Mouse (Mus musculus): ENCODE measurements around the gene Fbxl15. TPM values are rescaled to one million over a fixed set of nuclear protein-coding genes. Genes with fewer than 3 reads are reported as not detected.

Gene Fbxl15
- total RNA-seq, 2 experiments from 2014 or later: 6.5 to 6.9 TPM

- no peak for DNase-seq
These were observed 20.1 kb downstream of the Fbxl15 start for GRCm38 (mm10) chr19:46347936-46348668.

DNA sequence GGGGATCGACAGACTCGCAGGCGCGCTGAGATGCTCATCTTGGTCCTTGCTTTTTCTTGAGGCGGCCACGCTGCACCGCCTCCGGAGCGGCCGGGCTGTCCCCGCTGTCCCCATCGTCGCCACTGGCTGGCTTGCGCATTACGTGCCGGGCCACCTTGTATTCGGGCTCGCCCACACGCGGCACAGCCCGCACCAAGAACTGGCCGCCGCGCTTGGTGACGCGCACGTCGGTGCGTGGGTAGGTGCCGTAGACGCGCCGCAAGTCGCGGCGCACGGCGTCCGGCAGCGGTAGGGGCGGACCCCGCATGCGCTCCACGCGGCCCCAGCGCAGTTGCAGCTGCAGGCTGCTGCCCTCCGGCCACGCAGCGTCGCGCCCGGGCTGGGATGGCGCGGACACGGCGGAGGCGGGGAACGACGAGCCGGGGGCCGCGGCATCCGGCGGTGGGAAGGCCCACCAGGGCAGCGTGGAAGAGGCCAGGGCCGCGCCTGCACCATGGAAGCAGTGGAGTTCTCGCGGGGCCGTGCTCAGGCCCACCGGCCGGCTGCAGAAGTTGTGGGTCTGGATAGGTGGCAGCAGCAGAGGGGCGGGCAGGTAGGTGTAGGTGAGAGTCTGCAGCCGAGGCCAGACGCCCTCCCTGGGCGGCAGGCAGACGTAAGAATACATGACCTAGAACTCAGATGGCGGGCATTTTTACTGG is 20.9 kb downstream of the Fbxl15 start:
- DNase-seq: peak; percentile 71 to 80

- no peak for DNase-seq
These were observed 21.6 kb downstream of the Fbxl15 start for GRCm38 (mm10) chr19:46349550-46349949.

GRCm38 (mm10) chr19:46350168-46350932 is 22.4 kb downstream of the Fbxl15 start, which contains the start of gene 2310034G01Rik:
2310034G01Rik (minus strand) TSS chr19:46350302.
- DNase-seq: no peak

GRCm38 (mm10) chr19:46356701-46357138 is 28.7 kb downstream of the Fbxl15 start:
- DNase-seq: peak; percentile 85 to 91

DNA sequence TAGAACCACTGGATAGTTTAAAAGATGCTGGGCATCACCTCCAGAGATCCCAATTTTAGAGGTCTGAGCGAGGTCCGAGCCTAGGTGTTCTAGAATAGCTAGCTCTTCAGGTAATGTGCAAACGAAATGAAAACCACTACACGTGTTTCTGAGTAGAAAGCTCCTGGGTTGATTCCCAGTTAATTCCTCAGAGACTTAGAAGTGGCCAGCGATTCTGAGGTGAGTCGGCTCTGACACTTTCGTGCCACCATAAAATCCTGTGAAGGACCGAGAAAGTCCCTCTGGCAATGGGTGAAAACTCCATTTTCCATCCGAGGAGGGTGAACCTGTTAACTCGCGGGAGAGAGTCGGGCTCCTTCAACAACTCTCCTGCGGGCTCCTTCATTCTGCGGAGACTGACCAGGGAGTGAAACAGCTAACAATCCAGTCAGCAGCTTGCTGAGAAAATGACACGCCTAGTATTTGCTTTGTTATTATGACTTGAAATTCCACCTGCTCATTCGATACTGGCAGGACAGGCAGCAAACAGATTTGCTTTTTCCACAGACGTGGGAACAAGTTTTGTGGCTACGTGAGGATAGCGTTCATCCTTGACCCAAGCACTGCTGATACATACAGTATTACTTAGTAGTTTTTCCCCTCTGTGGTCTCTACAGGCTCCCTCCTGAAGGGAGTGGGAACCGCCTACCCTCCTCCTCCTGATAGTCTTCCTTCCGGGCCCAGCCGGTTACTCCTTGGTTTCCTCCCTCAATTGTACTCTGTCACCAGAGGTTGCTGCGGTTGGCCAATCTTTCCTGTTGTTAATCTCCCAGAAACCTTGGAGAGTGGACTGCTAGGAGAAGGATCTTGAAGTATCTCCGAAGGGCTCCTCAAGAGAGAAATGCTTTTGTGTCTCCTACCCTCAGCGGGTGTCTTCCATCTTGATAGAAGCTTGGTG is 29.6 kb downstream of the Fbxl15 start:
- DNase-seq: peak; percentile 39 to 51

- DNase-seq: no peak
These were observed 30.4 kb downstream of the Fbxl15 start for GRCm38 (mm10) chr19:46358381-46358780.

DNA sequence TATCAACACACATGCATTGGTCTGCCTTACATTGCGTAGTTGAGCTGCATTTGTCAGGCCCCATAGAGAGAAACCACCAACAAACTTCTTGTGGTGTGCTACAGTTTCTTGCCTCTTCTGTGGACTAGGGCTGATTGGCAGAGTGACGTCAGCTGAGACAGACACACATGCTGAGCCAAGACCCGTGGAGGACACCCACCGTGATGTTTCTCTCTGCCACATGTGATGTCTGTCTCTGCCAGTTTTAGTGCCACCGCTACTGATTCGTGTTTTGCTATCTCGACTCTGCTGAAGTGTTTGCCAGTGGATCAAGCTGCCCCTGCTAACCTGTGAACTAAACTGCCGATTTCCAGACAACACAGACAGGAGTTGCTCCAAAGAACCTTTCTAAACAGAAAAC is 34.1 kb downstream of the Fbxl15 start:
- no peak for DNase-seq

GRCm38 (mm10) chr19:46363294-46364009 is 35.5 kb downstream of the Fbxl15 start:
- no peak for DNase-seq

DNA sequence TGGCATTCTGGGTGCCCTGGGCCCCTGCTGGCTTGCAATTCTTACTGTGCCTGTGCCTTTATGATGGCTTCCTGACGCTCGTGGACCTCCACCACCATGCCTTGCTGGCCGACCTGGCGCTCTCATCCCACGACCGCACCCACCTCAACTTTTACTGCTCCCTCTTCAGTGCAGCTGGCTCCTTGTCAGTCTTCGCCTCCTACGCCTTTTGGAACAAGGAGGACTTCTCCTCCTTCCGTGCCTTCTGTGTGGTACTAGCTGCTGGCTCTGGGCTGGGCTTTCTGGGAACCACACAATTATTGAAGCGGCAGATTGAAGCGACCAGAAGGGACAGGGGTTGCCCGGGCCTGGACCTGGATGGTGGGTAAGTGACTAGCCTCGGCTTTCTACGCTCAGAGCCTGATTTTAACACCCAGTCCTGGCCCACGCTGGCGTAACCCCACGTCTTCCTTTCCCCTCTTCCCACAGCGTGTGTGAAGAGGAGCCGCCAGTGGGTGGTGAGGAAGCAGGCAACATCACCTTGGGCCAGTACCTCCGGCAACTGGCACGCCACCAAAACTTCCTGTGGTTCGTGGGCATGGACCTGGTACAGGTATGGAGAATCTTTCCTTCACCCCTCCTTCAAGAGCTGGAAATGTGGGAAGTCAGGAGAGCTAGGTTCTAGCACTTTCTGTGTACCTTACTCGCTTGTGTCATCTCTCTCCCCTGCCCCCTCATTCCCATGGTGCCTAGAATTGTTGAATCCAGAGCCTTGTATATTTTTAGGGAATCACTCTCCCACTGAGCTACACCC is 40.0 kb downstream of the Fbxl15 start:
- no peak for DNase-seq

GRCm38 (mm10) chr19:46369204-46369603 is 41.2 kb downstream of the Fbxl15 start:
- peak; percentile 80 for DNase-seq

- DNase-seq: no peak
These were observed 46.6 kb downstream of the Fbxl15 start for GRCm38 (mm10) chr19:46374477-46375088.

- DNase-seq: peak; percentile 27 to 32
These were observed 47.5 kb downstream of the Fbxl15 start for GRCm38 (mm10) chr19:46375489-46375888.

- no peak for DNase-seq
These were observed 47.9 kb downstream of the Fbxl15 start for GRCm38 (mm10) chr19:46375891-46376290.

Small RNA genes lying within 50 kb of the gene (microRNA-seq; reads per million reads assigned to microRNA genes)
- 1.9 to 2.7 reads per million in 2 experiments for gene Mir146b

Other genes starting within 250 kb of the Fbxl15 start
- gene Elovl3, start 196.3 kb upstream of the Fbxl15 start, total RNA-seq (2021): 1 to 10 TPM in 1 of 2 experiments, not detected in 1; 5.1 TPM
- 1 to 10 TPM; 1.1 to 1.3 TPM for gene Pitx3, start 179.9 kb upstream of the Fbxl15 start, total RNA-seq (2021)
- 10 to 100 TPM; 38.4 to 41.8 TPM for gene Gbf1, start 175.7 kb upstream of the Fbxl15 start, total RNA-seq (2021)
- gene Nfkb2, start 23.9 kb upstream of the Fbxl15 start, total RNA-seq (2021): 10 to 100 TPM; 19.7 to 22.1 TPM
- under 1 TPM; 0.51 to 0.60 TPM for gene Psd, start 1.0 kb upstream of the Fbxl15 start, total RNA-seq (2021)
- 10 to 100 TPM; 91.4 to 92.1 TPM for gene Cuedc2, start 10.5 kb downstream of the Fbxl15 start, total RNA-seq (2021)
- 1 to 10 TPM; 3.7 to 4.0 TPM for gene Mfsd13a, start 12.9 kb downstream of the Fbxl15 start, total RNA-seq (2021)
- under 1 TPM; 0.69 TPM for gene 2310034G01Rik, start 22.1 kb downstream of the Fbxl15 start, total RNA-seq (2021)
- gene Actr1a, start 67.6 kb downstream of the Fbxl15 start, total RNA-seq (2021): 10 to 100 TPM; 86.6 to 89.7 TPM
- gene Sufu, start 68.7 kb downstream of the Fbxl15 start, total RNA-seq (2021): 10 to 100 TPM; 10.1 to 11.6 TPM
- 10 to 100 TPM; 33.9 to 38.8 TPM for gene Trim8, start 173.5 kb downstream of the Fbxl15 start, total RNA-seq (2021)
- 10 to 100 TPM; 34.6 to 38.1 TPM for gene Arl3, start 245.0 kb downstream of the Fbxl15 start, total RNA-seq (2021)
- gene Sfxn2, start 245.2 kb downstream of the Fbxl15 start, total RNA-seq (2021): 1 to 10 TPM; 2.0 to 2.8 TPM